Mouse (Mus musculus) CH12F3 (cell line): ENCODE data around the gene Adar.
"Not testable (repeated sequence)": the region's sequence is repeated elsewhere in the genome, so short reads cannot be mapped to it uniquely, and the experiment has no call there.

Experiments
- in situ Hi-C: fragments of 300-500 bp; cut with MboI; formaldehyde crosslinking; loops from 2 replicates; pipeline ENCODE4 v1.14.3; 2020; ENCODE audit warnings: low sequenced_read_pairs

Gene Adar

GRCm38 (mm10) chr3:89788680-89789352 is 74.0 kb downstream of the Adar start:
- in situ Hi-C loops: loop anchor here (5.0 kb wide), 1 partner anchor 63 kb away; no protein-coding TSS in a partner anchor

GRCm38 (mm10) chr3:89794616-89795015 is 79.8 kb downstream of the Adar start:
- in situ Hi-C loops: no loop called here

- in situ Hi-C loops: no loop called here
Measured at GRCm38 (mm10) chr3:89795746-89796145, 80.9 kb downstream of the Adar start.

- in situ Hi-C loops: no loop called here
Measured at GRCm38 (mm10) chr3:89796358-89796757, 81.5 kb downstream of the Adar start.

GRCm38 (mm10) chr3:89798518-89798917 is 83.7 kb downstream of the Adar start:
- in situ Hi-C loops: no loop called here

GRCm38 (mm10) chr3:89799476-89799875 is 84.7 kb downstream of the Adar start:
- in situ Hi-C loops: no loop called here

- in situ Hi-C loops: not testable (repeated sequence)
Measured at GRCm38 (mm10) chr3:89800078-89800477, 85.3 kb downstream of the Adar start.

GRCm38 (mm10) chr3:89800774-89801506 is 86.1 kb downstream of the Adar start:
- in situ Hi-C loops: no loop called here

GRCm38 (mm10) chr3:89801507-89801847 is 86.7 kb downstream of the Adar start:
- in situ Hi-C loops: no loop called here

- in situ Hi-C loops: no loop called here
Measured at GRCm38 (mm10) chr3:89802876-89803275, 88.1 kb downstream of the Adar start.
